Mouse (Mus musculus): Measurements from ENCODE around the gene Gtpbp2.

DNA sequence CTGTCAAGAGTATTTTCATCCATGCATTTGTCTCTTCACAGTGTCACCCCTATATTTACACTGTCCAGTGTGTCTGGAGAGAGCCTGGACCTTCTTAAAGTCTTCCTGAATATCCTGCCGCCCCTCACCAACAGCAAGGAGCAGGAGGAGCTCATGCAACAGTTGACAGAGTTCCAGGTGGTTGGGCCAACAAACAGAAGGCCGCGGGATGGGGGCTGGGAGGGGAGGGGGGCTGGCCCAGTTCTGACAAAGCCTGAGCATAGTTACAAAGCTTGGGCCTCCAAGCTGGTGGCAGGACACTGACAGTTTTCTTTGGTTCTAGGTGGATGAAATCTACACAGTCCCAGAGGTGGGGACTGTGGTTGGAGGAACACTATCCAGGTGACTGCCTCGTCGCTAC is 5.4 kb downstream of the Gtpbp2 start:
- TF ChIP-seq REST (IDR thresholded peaks at IDR 0.05; ENCODE audit: insufficient read depth, insufficient read length) (no peak), E2F4 (IDR thresholded peaks at IDR 0.05; ENCODE audit: insufficient read depth) (no peak), POLR2A (IDR thresholded peaks at IDR 0.05; ENCODE audit: insufficient read length, low read depth) (no peak), MAX (IDR thresholded peaks at IDR 0.05; ENCODE audit: low read depth) (no peak), TCF3 (IDR thresholded peaks at IDR 0.05; ENCODE audit: insufficient read length, low read depth) (no peak), TCF12 (IDR thresholded peaks at IDR 0.05; ENCODE audit: insufficient read depth, poor library complexity, severe bottlenecking) (no peak), USF1 (IDR thresholded peaks at IDR 0.05; ENCODE audit: low read depth) (no peak), POLR2AphosphoS2 (IDR thresholded peaks at IDR 0.05; ENCODE audit: insufficient read length, low read depth) (no peak), MYOD1 (IDR thresholded peaks at IDR 0.05; ENCODE audit: control insufficient read depth in 1 of 3, insufficient read length in 2 of 3, low read depth in 2 of 3) (no peak), CEBPB (IDR thresholded peaks at IDR 0.05; ENCODE audit: insufficient read depth, poor library complexity, severe bottlenecking) (no peak), MYOG (IDR thresholded peaks at IDR 0.05; ENCODE audit: control insufficient read depth in 1 of 3, insufficient read depth in 1 of 3, insufficient read length in 2 of 3, low read depth in 2 of 3) (no peak), SRF (IDR thresholded peaks at IDR 0.05; ENCODE audit: control insufficient read depth, insufficient read length, low read depth) (no peak)

Data from myocyte (in vitro differentiated cells).